ENCODE assay signal across 26 mouse cellular contexts in genomic region chr8:92610487-92611059, GRCm38 (mm10).
A peak's percentile ranks its signal among the peaks of the same experiment; 100 is the strongest.
DNase-seq lines count a peak whose midpoint lies in the region; ATAC-seq and TF ChIP-seq lines count a peak whose summit lies in the region.
"Had no signal": no experiment of that assay in that cellular context is flagged by ENCODE, and none has a peak within 500 bp of the region (broad histone marks: within the 10 kb centered on the region; RNA-seq: fewer than 3 reads in every experiment).

No protein-coding gene starts in this region.

- H3K4me2 ChIP-seq in forebrain, embryonic 11.5 days (ENCODE audit: low read depth, low read length, severe bottlenecking), result no peak overlapping the region
- no peak overlapping the region for H3K4me2 ChIP-seq in forebrain, embryonic 15.5 days (replicated peaks)
- no peak overlapping the region for H3K4me2 ChIP-seq in heart, embryonic 13.5 days
- H3K4me2 ChIP-seq in liver, embryonic 12.5 days, result no peak overlapping the region
- H3K4me2 ChIP-seq: embryonic facial prominence, embryonic 13.5 days; forebrain, embryonic 13.5 days; hindbrain, embryonic 12.5 days; liver, embryonic 15.5 days; lung, embryonic 15.5 days had no signal

- H3K27me3 ChIP-seq in forebrain, embryonic 11.5 days (ENCODE audit: control insufficient read depth, insufficient read depth, low read length), result no peaks in the 10 kb centered on the region
- H3K27me3 ChIP-seq in forebrain, embryonic 15.5 days, result no peaks in the 10 kb centered on the region; the same call in 1 of the 2 replicates
- 0 out of 2 replicates have a peak, but pooled peaks cover 2% of the 10 kb centered on the region for H3K27me3 ChIP-seq in heart, embryonic 13.5 days (replicated peaks)
- H3K27me3 ChIP-seq in heart, adult 2 months (ENCODE audit: control insufficient read depth, insufficient read depth, low read length), result no peaks in the 10 kb centered on the region
- no peaks in the 10 kb centered on the region for H3K27me3 ChIP-seq in liver, embryonic 12.5 days (replicated peaks)
- H3K27me3 ChIP-seq: liver, embryonic 15.5 days; lung, embryonic 15.5 days; megakaryocyte, embryonic 14.5 days; Patski had no signal

- peak; percentile 39 for DNase-seq in forebrain, embryonic 11.5 days (ENCODE audit: low spot score)
- no peak for DNase-seq in heart, adult 2 months
- peak; percentile 6 for DNase-seq in lung, postnatal 10 days
- DNase-seq in lung, postnatal 4 days, result no peak
- DNase-seq: adrenal gland, postnatal 10 days; cerebellum, adult 11 months; cerebellum, adult 9-10 months; cerebellum, postnatal 36 days; gastrocnemius, postnatal 25 days; kidney, adult 9 months; kidney, postnatal 10 days; layer of hippocampus, postnatal 36 days; left cerebral cortex, postnatal 4 days; lung, postnatal 36 days; midbrain, embryonic 14.5 days had no signal

- no peak for TF ChIP-seq CTCF in heart, adult 2 months (IDR thresholded peaks at IDR 0.05)

- H3K36me3 ChIP-seq in forebrain, embryonic 11.5 days (ENCODE audit: control insufficient read depth, insufficient read depth, low read length), result no peaks in the 10 kb centered on the region
- H3K36me3 ChIP-seq in forebrain, embryonic 15.5 days, result no peaks in the 10 kb centered on the region
- H3K36me3 ChIP-seq in heart, embryonic 13.5 days, result no peaks in the 10 kb centered on the region
- no peaks in the 10 kb centered on the region for H3K36me3 ChIP-seq in heart, adult 2 months (ENCODE audit: control insufficient read depth, insufficient read depth, low read length)
- H3K36me3 ChIP-seq in liver, embryonic 12.5 days, result no peaks in the 10 kb centered on the region
- H3K36me3 ChIP-seq: embryonic facial prominence, embryonic 13.5 days; hindbrain, embryonic 12.5 days; liver, embryonic 15.5 days; lung, embryonic 15.5 days had no signal

- no peak for TF ChIP-seq POLR2A in heart, adult 2 months (IDR thresholded peaks at IDR 0.05; ENCODE audit: insufficient read depth, low read depth, low read length)

- TF ChIP-seq EP300 in heart, adult 2 months (IDR thresholded peaks at IDR 0.05; ENCODE audit: insufficient read depth, low read depth, low read length), result no peak

- no peak overlapping the region for H3K27ac ChIP-seq in forebrain, embryonic 11.5 days (ENCODE audit: low read depth, low read length)
- H3K27ac ChIP-seq in forebrain, embryonic 15.5 days (replicated peaks), result no peak overlapping the region
- H3K27ac ChIP-seq in heart, embryonic 13.5 days (replicated peaks), result peak overlapping the region; percentile 75
- H3K27ac ChIP-seq in heart, adult 2 months, result no peak overlapping the region
- H3K27ac ChIP-seq in liver, embryonic 12.5 days, result peak overlapping the region; percentile 45; the same call in 1 of the 2 replicates
- H3K27ac ChIP-seq: embryonic facial prominence, embryonic 13.5 days; forebrain, embryonic 13.5 days; hindbrain, embryonic 12.5 days; liver, embryonic 15.5 days; lung, embryonic 15.5 days had no signal

- ATAC-seq in forebrain, embryonic 11.5 days (replicated peaks; ENCODE audit: low FRiP score), result no peak
- ATAC-seq in forebrain, embryonic 15.5 days (replicated peaks), result no peak
- ATAC-seq in heart, embryonic 13.5 days (ENCODE audit: extremely low read depth, insufficient number of reproducible peaks, low FRiP score, low TSS enrichment), result 0 out of 2 replicates have a peak, but pooled peaks have one; percentile 22
- ATAC-seq in liver, embryonic 12.5 days, result no peak
- ATAC-seq: forebrain, embryonic 13.5 days; intestine, embryonic 16.5 days; Patski had no signal

- no peaks in the 10 kb centered on the region for H3K79me2 ChIP-seq in heart, adult 2 months (replicated peaks; ENCODE audit: control insufficient read depth, insufficient read depth, low read length)

- intact Hi-C loops in heart, adult 2 months (cut with DNase I), result no loop called here

- H3K9ac ChIP-seq in forebrain, embryonic 11.5 days (ENCODE audit: low read length), result no peak overlapping the region
- no peak overlapping the region for H3K9ac ChIP-seq in forebrain, embryonic 15.5 days (replicated peaks)
- H3K9ac ChIP-seq in heart, embryonic 13.5 days, result no peak overlapping the region
- no peak overlapping the region for H3K9ac ChIP-seq in heart, adult 2 months (ENCODE audit: low read depth, low read length)
- H3K9ac ChIP-seq in liver, embryonic 12.5 days, result no peak overlapping the region
- H3K9ac ChIP-seq: embryonic facial prominence, embryonic 13.5 days; forebrain, embryonic 13.5 days; hindbrain, embryonic 12.5 days; liver, embryonic 15.5 days; lung, embryonic 15.5 days had no signal

- no peak overlapping the region for H3K4me3 ChIP-seq in forebrain, embryonic 11.5 days (ENCODE audit: low read depth, low read length)
- H3K4me3 ChIP-seq in forebrain, embryonic 15.5 days, result no peak overlapping the region
- no peak overlapping the region for H3K4me3 ChIP-seq in heart, embryonic 13.5 days
- H3K4me3 ChIP-seq in heart, adult 2 months, result no peak overlapping the region
- H3K4me3 ChIP-seq in liver, embryonic 12.5 days, result no peak overlapping the region
- H3K4me3 ChIP-seq: embryonic facial prominence, embryonic 13.5 days; forebrain, embryonic 13.5 days; hindbrain, embryonic 12.5 days; liver, embryonic 15.5 days; lung, embryonic 15.5 days had no signal

- no peaks in the 10 kb centered on the region for H3K4me1 ChIP-seq in forebrain, embryonic 11.5 days (replicated peaks; ENCODE audit: control insufficient read depth, insufficient read depth, low read length)
- H3K4me1 ChIP-seq in forebrain, embryonic 15.5 days, result no peaks in the 10 kb centered on the region
- peaks cover 4% of the 10 kb centered on the region; the same call in 1 of the 2 replicates for H3K4me1 ChIP-seq in heart, embryonic 13.5 days
- no peaks in the 10 kb centered on the region for H3K4me1 ChIP-seq in heart, adult 2 months (ENCODE audit: control insufficient read depth, insufficient read depth, low read length)
- H3K4me1 ChIP-seq in liver, embryonic 12.5 days, result peaks cover 7% of the 10 kb centered on the region; the same call in 1 of the 2 replicates
- H3K4me1 ChIP-seq: forebrain, embryonic 13.5 days; liver, embryonic 15.5 days; lung, embryonic 15.5 days had no signal

- H3K9me3 ChIP-seq in forebrain, embryonic 11.5 days (ENCODE audit: control insufficient read depth, low read length), result no peaks in the 10 kb centered on the region
- no peaks in the 10 kb centered on the region for H3K9me3 ChIP-seq in forebrain, embryonic 15.5 days
- H3K9me3 ChIP-seq in heart, embryonic 13.5 days, result no peaks in the 10 kb centered on the region
- H3K9me3 ChIP-seq in liver, embryonic 12.5 days (replicated peaks), result no peaks in the 10 kb centered on the region
- H3K9me3 ChIP-seq: embryonic facial prominence, embryonic 13.5 days; forebrain, embryonic 13.5 days; hindbrain, embryonic 12.5 days; liver, embryonic 15.5 days; lung, embryonic 15.5 days had no signal

- WGBS in forebrain, embryonic 11.5 days, result 40% methylated on average over 6 of the region's 6 CpGs
- 47% methylated on average over 6 of the region's 6 CpGs for WGBS in forebrain, embryonic 15.5 days
- 41% methylated on average over 6 of the region's 6 CpGs for WGBS in heart, embryonic 13.5 days
- 40% methylated on average over 6 of the region's 6 CpGs for WGBS in heart, adult 2 months
- 21% methylated on average over 6 of the region's 6 CpGs for WGBS in liver, embryonic 12.5 days (ENCODE audit: insufficient replicate concordance)

Comparison
In these comparisons a context has a peak if more than half of its experiments do, and no peak if none do; other contexts are left out.
1. DNase-seq: peak in forebrain, embryonic 11.5 days (single experiment) and lung, postnatal 10 days (single experiment); none in heart, adult 2 months (0 of 2) and lung, postnatal 4 days (0 of 2).
2. H3K27ac ChIP-seq: peak in heart, embryonic 13.5 days (single experiment) and liver, embryonic 12.5 days (single experiment); none in forebrain, embryonic 11.5 days (single experiment), forebrain, embryonic 15.5 days (single experiment) and heart, adult 2 months (single experiment).